Mouse (Mus musculus): Measurements from ENCODE around the gene Smad9.

DNA sequence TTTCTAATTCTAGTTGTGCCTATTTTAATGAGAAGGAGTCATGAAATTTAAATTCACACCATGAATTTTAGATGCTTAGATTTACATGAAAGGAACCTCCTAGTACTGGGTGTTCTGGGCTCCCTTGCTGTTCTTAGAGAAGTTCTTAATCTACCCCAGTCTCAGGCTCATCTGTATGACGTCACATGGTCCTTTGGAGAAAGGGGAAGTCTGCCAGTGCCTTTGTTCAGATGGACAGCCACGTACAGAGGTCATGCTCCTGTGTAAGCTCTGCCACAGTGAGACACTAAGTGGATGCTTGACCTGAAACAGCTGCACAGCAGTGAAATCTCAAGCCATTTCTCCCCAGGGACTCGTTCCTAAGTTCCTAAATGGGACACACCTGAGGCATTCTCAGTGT, 36.4 kb upstream of the Smad9 start:
- TF ChIP-seq CTCF (IDR thresholded peaks at IDR 0.05; ENCODE audit: low read depth) (no peak), EP300 (IDR thresholded peaks at IDR 0.05; ENCODE audit: low read depth) (no peak)

All from liver, embryonic 14.5 days (tissue).